Mouse (Mus musculus) olfactory bulb, adult 2 months (tissue): ENCODE data around the gene Ptprf.

Experiments
- CTCF ChIP-seq: fragments of 200-500 bp; IDR thresholded peaks from 2 replicates; pipeline ENCODE4 v1.5.1; 2012; ENCODE audit warnings: low read depth, mild to moderate bottlenecking, low read length, moderate library complexity; ENCODE audit not compliant: insufficient read depth
- POLR2A ChIP-seq: fragments of 200-500 bp; IDR thresholded peaks from 2 replicates; pipeline ENCODE4 v1.6.1; 2012; ENCODE audit warnings: mild to moderate bottlenecking, low read depth, low read length, moderate library complexity; ENCODE audit not compliant: insufficient read depth

DNA sequence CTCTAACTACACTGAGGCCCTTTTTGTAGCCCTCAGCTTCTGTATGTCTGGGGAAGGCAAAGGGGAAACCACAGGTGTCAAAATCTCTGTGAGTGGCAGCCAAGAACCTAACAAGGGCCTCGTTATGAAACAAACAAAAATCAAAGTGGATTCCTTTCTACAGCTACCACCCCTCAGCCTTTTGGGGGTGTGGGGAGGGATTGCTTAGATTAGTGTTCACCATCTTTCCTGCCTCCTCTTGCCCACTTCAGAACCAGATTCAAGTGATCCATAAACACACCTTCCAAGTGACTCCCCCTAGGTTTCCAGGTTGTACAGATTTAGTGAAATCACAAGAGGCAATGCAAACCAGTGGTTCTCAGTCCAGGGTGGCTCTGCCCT is 9.0 kb downstream of the Ptprf start:
- TF ChIP-seq CTCF = no peak
- no peak for TF ChIP-seq POLR2A
